ENCODE assay signal across 8 mouse cellular contexts in the genomic region with DNA sequence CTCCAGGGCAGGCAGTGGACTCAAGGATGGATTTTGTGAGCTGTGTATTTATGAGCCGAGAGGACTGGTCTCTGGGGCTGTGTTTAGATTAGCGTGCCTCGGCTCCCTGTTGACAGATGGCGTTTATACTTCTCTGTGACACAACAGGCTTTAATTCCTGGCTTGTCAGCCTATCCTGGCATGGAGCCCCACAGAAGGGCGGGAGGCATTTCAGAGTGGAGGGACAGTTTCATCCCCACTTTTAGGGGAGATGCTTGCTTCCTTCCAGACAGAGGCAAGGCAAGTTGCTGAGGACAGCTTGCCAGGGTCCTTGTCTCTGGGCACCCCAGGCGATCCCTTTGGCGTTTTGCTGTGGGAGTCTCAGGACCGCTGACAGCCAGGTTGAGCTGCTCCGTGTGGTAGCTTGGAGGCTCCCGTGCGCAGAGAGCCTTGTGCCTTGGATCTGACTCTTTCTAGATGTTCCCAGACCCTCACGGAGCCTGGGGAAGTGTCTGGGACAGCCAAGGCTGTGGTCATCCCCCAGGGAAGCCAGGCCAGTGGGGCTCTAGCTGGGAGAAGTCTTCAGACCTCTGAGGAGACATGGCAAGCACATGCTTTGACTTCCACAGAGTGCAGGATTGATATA. TPM values are rescaled to one million over a fixed set of nuclear protein-coding genes. Genes with fewer than 3 reads are reported as not detected.
DNase-seq lines count a peak whose midpoint lies in the region; ATAC-seq and TF ChIP-seq lines count a peak whose summit lies in the region.

No protein-coding gene starts in this region.

- peak; percentile 28 for DNase-seq in gastrocnemius, postnatal 14 days
- no peak for DNase-seq in gastrocnemius, postnatal 25 days
- DNase-seq in NIH3T3 (ENCODE audit: low read depth), result peak; percentile 15
- DNase-seq in forebrain, postnatal 0 days, result peak; percentile 70
- DNase-seq in limb, embryonic 11.5 days (ENCODE audit: low spot score), result peak; percentile 26
- no peak for DNase-seq in spleen, adult 12 weeks (ENCODE audit: low spot score)
- no peak for DNase-seq in adrenal gland, postnatal 4 days (ENCODE audit: low spot score in 2 of 2)
- no peak for DNase-seq in liver, embryonic 11.5 days (ENCODE audit: low spot score)

- H3K27ac ChIP-seq in forebrain, postnatal 0 days (ENCODE audit: low read depth, low read length), result no peak overlapping the region
- no peak overlapping the region for H3K27ac ChIP-seq in limb, embryonic 11.5 days (replicated peaks; ENCODE audit: low read depth, low read length)
- H3K27ac ChIP-seq in liver, embryonic 11.5 days (ENCODE audit: low read depth, low read length), result no peak overlapping the region

- no peaks in the 10 kb centered on the region for H3K27me3 ChIP-seq in forebrain, postnatal 0 days (ENCODE audit: insufficient read depth, low read length)
- H3K27me3 ChIP-seq in limb, embryonic 11.5 days (ENCODE audit: control insufficient read depth, insufficient read depth, low read length), result no peaks in the 10 kb centered on the region
- H3K27me3 ChIP-seq in liver, embryonic 11.5 days (replicated peaks; ENCODE audit: control insufficient read depth, insufficient read depth, low read length), result no peaks in the 10 kb centered on the region

- H3K4me2 ChIP-seq in forebrain, postnatal 0 days (ENCODE audit: low read depth), result no peak overlapping the region
- no peak overlapping the region for H3K4me2 ChIP-seq in limb, embryonic 11.5 days (ENCODE audit: low read depth, severe bottlenecking)
- H3K4me2 ChIP-seq in liver, embryonic 11.5 days, result no peak overlapping the region

- TF ChIP-seq CTCF in forebrain, postnatal 0 days (IDR thresholded peaks at IDR 0.05; ENCODE audit: low read depth), result no peak

- peak; percentile 67 for ATAC-seq in forebrain, postnatal 0 days
- ATAC-seq in limb, embryonic 11.5 days (ENCODE audit: insufficient number of reproducible peaks, low FRiP score, low TSS enrichment, low read depth), result no peak
- no peak for ATAC-seq in liver, embryonic 11.5 days (replicated peaks; ENCODE audit: low FRiP score)

- intact Hi-C loops in gastrocnemius, postnatal 14 days (cut with DNase I; ENCODE audit: low total_unique reads), result no loop called here

- no peaks in the 10 kb centered on the region for H3K36me3 ChIP-seq in forebrain, postnatal 0 days (ENCODE audit: insufficient read depth)
- H3K36me3 ChIP-seq in limb, embryonic 11.5 days (ENCODE audit: control insufficient read depth, insufficient read depth, low read length), result no peaks in the 10 kb centered on the region
- H3K36me3 ChIP-seq in liver, embryonic 11.5 days (ENCODE audit: control insufficient read depth, insufficient read depth, low read length), result no peaks in the 10 kb centered on the region

- no peaks in the 10 kb centered on the region for H3K9me3 ChIP-seq in forebrain, postnatal 0 days (ENCODE audit: low read length)
- no peaks in the 10 kb centered on the region for H3K9me3 ChIP-seq in limb, embryonic 11.5 days (ENCODE audit: control insufficient read depth, low read length)
- no peaks in the 10 kb centered on the region for H3K9me3 ChIP-seq in liver, embryonic 11.5 days (ENCODE audit: control insufficient read depth, low read length)

- no peaks in the 10 kb centered on the region for H3K4me1 ChIP-seq in forebrain, postnatal 0 days (ENCODE audit: insufficient read depth)
- peaks cover 15% of the 10 kb centered on the region for H3K4me1 ChIP-seq in limb, embryonic 11.5 days (ENCODE audit: control insufficient read depth, insufficient read depth, low read length)
- 0 out of 2 replicates have a peak, but pooled peaks cover 3% of the 10 kb centered on the region for H3K4me1 ChIP-seq in liver, embryonic 11.5 days (replicated peaks; ENCODE audit: control insufficient read depth, insufficient read depth, low read length)

- no peak overlapping the region for H3K4me3 ChIP-seq in forebrain, postnatal 0 days (ENCODE audit: low read depth, low read length)
- H3K4me3 ChIP-seq in limb, embryonic 11.5 days (ENCODE audit: low read depth, low read length), result no peak overlapping the region
- H3K4me3 ChIP-seq in liver, embryonic 11.5 days (ENCODE audit: low read depth, low read length), result no peak overlapping the region

- no peak overlapping the region for H3K9ac ChIP-seq in forebrain, postnatal 0 days
- H3K9ac ChIP-seq in limb, embryonic 11.5 days (ENCODE audit: low read length), result no peak overlapping the region
- no peak overlapping the region for H3K9ac ChIP-seq in liver, embryonic 11.5 days (ENCODE audit: low read depth, low read length)

- WGBS in forebrain, postnatal 0 days, result 40% methylated on average over 12 of the region's 12 CpGs
- 35% methylated on average over 12 of the region's 12 CpGs for WGBS in limb, embryonic 11.5 days
- WGBS in liver, embryonic 11.5 days, result 52% methylated on average over 12 of the region's 12 CpGs

RNA-seq across cellular contexts. Expression of a gene that starts 23.6 kb away (rescaled TPM):
- 10 to 100 TPM; 44.0 to 45.2 TPM for total RNA-seq in gastrocnemius, postnatal 14 days (2021)
- total RNA-seq in gastrocnemius, postnatal 25 days (2021), result 10 to 100 TPM; 33.0 to 38.1 TPM
- total RNA-seq in forebrain, postnatal 0 days (2014; rRNA removed), result 0.23 and 0.24 TPM in 2 replicates
- 0.33 and 0.39 TPM in 2 replicates for polyA plus RNA-seq in forebrain, postnatal 0 days (2015; fragmentation: Nextera tagmentation; extraction: Ambion mirVana)
- not detected in 2 replicates for polyA plus RNA-seq in limb, embryonic 11.5 days (2014; fragmentation: Nextera tagmentation; extraction: Ambion mirVana)
- 1 to 10 TPM; 2.7 TPM for total RNA-seq in adrenal gland, postnatal 4 days (2021)
- 0.10 and 0.38 TPM in 2 replicates for polyA plus RNA-seq in liver, embryonic 11.5 days (2014; fragmentation: Nextera tagmentation; extraction: Ambion mirVana)

Comparison
In these comparisons a context has a peak if more than half of its experiments do, and no peak if none do; other contexts are left out.
1. DNase-seq: peak in gastrocnemius, postnatal 14 days (single experiment), NIH3T3 (single experiment), forebrain, postnatal 0 days (single experiment) and limb, embryonic 11.5 days (single experiment); none in gastrocnemius, postnatal 25 days (single experiment), spleen, adult 12 weeks (single experiment), adrenal gland, postnatal 4 days (0 of 2) and liver, embryonic 11.5 days (single experiment).
2. RNA of a gene that starts 23.6 kb away (total RNA-seq): 44.0 to 45.2 TPM in gastrocnemius, postnatal 14 days and 33.0 to 38.1 TPM in gastrocnemius, postnatal 25 days; 2.7 TPM in adrenal gland, postnatal 4 days and 0.23 to 0.24 TPM in forebrain, postnatal 0 days; every median in the first group is over 4 times any median in the second.